Mouse (Mus musculus): ENCODE measurements around the gene Rps27rt.
"Not testable (repeated sequence)": the region's sequence is repeated elsewhere in the genome, so short reads cannot be mapped to it uniquely, and the experiment has no call there.

DNA sequence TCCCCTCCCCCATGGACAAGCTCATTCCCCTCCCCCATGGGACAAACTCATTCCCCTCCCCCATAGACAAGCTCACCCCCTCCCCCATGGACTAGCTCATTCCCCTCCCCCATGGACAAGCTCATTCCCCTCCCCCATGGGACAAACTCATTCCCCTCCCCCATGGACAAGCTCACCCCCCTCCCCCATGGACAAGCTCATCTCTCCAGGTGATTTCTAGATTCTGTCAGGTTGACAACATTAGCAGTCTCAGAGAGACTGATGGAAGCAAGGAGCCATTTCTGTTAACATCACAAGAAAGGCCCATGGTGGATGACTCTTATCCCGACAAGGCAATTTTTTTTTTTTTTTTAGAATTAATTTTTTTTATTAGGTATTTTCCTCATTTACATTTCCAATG, 48.5 kb upstream of the Rps27rt start:
- TF ChIP-seq CTCF (IDR thresholded peaks at IDR 0.05; ENCODE audit: borderline replicate concordance, insufficient read depth, low read depth, low read length); POLR2A (IDR thresholded peaks at IDR 0.05; ENCODE audit: borderline replicate concordance, insufficient read depth, low read length): not testable (repeated sequence)
